Mouse (Mus musculus) midbrain, postnatal 0 days (tissue): ENCODE data around the gene Snx15. TPM values are rescaled to one million over a fixed set of nuclear protein-coding genes. Genes with fewer than 3 reads are reported as not detected.

Experiments
- ATAC-seq: fragments of 200-750 bp; cut with Nextera tagmentation; 2 replicates; pipeline ENCODE4 v1.8.0; 2017; ENCODE audit warnings: moderate number of reproducible peaks, mild to moderate bottlenecking, moderate TSS enrichment, moderate library complexity; ENCODE audit not compliant: low FRiP score
- DNase-seq: peaks from one replicate; pipeline ENCODE4 v3.0.0-alpha.2; 2015; ENCODE audit warnings: low spot score
- H3K27ac ChIP-seq: fragments of 300-500 bp; sonication (generic); 2 replicates; pipeline ENCODE4 v1.5.1; 2014; ENCODE audit warnings: low read depth, mild to moderate bottlenecking, low read length, mixed read lengths
- H3K27me3 ChIP-seq: fragments of 300-500 bp; sonication (generic); 2 replicates; pipeline ENCODE4 v1.6.1; 2014; ENCODE audit warnings: low read length, control low read depth, mixed read lengths; ENCODE audit not compliant: insufficient read depth
- H3K36me3 ChIP-seq: fragments of 300-500 bp; sonication (generic); 2 replicates; pipeline ENCODE4 v1.6.1; 2014; ENCODE audit warnings: low read length, control low read depth, mixed read lengths; ENCODE audit not compliant: insufficient read depth
- H3K4me1 ChIP-seq: fragments of 300-500 bp; sonication (generic); 2 replicates; pipeline ENCODE4 v1.6.1; 2014; ENCODE audit warnings: mild to moderate bottlenecking, control low read depth, antibody characterized with exemption, low read length, mixed read lengths; ENCODE audit not compliant: insufficient read depth
- H3K4me2 ChIP-seq: fragments of 300-500 bp; sonication (generic); 2 replicates; pipeline ENCODE4 v1.6.1; 2014; ENCODE audit warnings: low read depth, mild to moderate bottlenecking, low read length, mixed read lengths; ENCODE audit not compliant: poor library complexity, severe bottlenecking
- H3K4me3 ChIP-seq: fragments of 300-500 bp; sonication (generic); 2 replicates; pipeline ENCODE4 v1.5.1; 2014; ENCODE audit warnings: low read depth, mild to moderate bottlenecking, low read length, moderate library complexity
- H3K9ac ChIP-seq: fragments of 300-500 bp; sonication (generic); replicated peaks from 2 replicates; pipeline ENCODE4 v1.6.1; 2014; ENCODE audit warnings: mild to moderate bottlenecking, low read length, moderate library complexity, mixed read lengths; ENCODE audit not compliant: poor library complexity, severe bottlenecking
- H3K9me3 ChIP-seq: fragments of 300-500 bp; sonication (generic); 2 replicates; pipeline ENCODE4 v1.6.1; 2016; ENCODE audit warnings: low read length, control low read depth
- CTCF ChIP-seq: IDR thresholded peaks from 2 replicates; pipeline ENCODE4 v1.5.1; 2016; ENCODE audit warnings: antibody characterized with exemption, mild to moderate bottlenecking
- WGBS: fragments of 180-500 bp; shearing (Covaris S2); extraction: QIAGEN DNeasy Blood & Tissue Kit; methylation state at CpG from one replicate; pipeline ENCODE4 v1.1.7; 2014; 5-methylcytosine and 5-hydroxymethylcytosine counted together
- polyA plus RNA-seq: library from polyadenylated mRNA; unstranded; fragments of >200 nt; fragmentation: Nextera tagmentation; extraction: Ambion mirVana; gene quantifications from 2 replicates; pipeline ENCODE4 v1.2.1, GENCODE M21; 2015
- total RNA-seq: library from RNA; depleted of rRNA; stranded (reverse); fragments of >200 nt; gene quantifications from 2 replicates; pipeline ENCODE4 v1.2.3, GENCODE M21; 2014; rRNA removed

Gene Snx15
- total RNA-seq = 51.0 and 66.4 TPM in 2 replicates
- polyA plus RNA-seq = 66.1 and 69.1 TPM in 2 replicates

GRCm38 (mm10) chr19:6127760-6128341, at the start of gene Snx15:
TSS of gene Snx15 (minus strand) at chr19:6128304.
- peak; percentile 27 for TF ChIP-seq CTCF
- Histone ChIP-seq H3K27ac (peak within 1 kb of the TSS; percentile 93), H3K36me3 (no peaks in the 10 kb centered on the region), H3K4me1 (no peaks in the 10 kb centered on the region), H3K4me2 (peak within 1 kb of the TSS; percentile 51), H3K4me3 (peak within 1 kb of the TSS; percentile 50), H3K9me3 (no peaks in the 10 kb centered on the region), H3K9ac (peak within 1 kb of the TSS; percentile 57), H3K27me3 (no peaks in the 10 kb centered on the region)
- DNase-seq (peak; percentile 97), ATAC-seq (peak; percentile 94)
- under 1% methylated on average over 32 of the region's 32 CpGs for WGBS

- Histone ChIP-seq H3K36me3 (no peaks in the 10 kb centered on the region), H3K4me1 (no peaks in the 10 kb centered on the region), H3K9me3 (no peaks in the 10 kb centered on the region), H3K4me3 (no peak overlapping the region), H3K9ac (no peak overlapping the region), H3K27ac (no peak overlapping the region), H3K27me3 (no peaks in the 10 kb centered on the region), H3K4me2 (no peak overlapping the region)
- 58% methylated on average over 5 of the region's 5 CpGs for WGBS
- ATAC-seq (no peak), DNase-seq (peak; percentile 9)
- no peak for TF ChIP-seq CTCF
Measured at GRCm38 (mm10) chr19:6174771-6175170, 46.7 kb upstream of the Snx15 start.

- ATAC-seq (no peak), DNase-seq (no peak)
- no peak overlapping the region for H3K4me2 ChIP-seq
- no peak for TF ChIP-seq CTCF
- no peaks in the 10 kb centered on the region for H3K4me1 ChIP-seq
- no peak overlapping the region for H3K27ac ChIP-seq
- H3K36me3 ChIP-seq = no peaks in the 10 kb centered on the region
- no peak overlapping the region for H3K4me3 ChIP-seq
- 86% methylated on average over 8 of the region's 8 CpGs for WGBS
- no peak overlapping the region for H3K9ac ChIP-seq
- H3K9me3 ChIP-seq = no peaks in the 10 kb centered on the region
- H3K27me3 ChIP-seq = no peaks in the 10 kb centered on the region
Measured at GRCm38 (mm10) chr19:6171215-6171614, 43.1 kb upstream of the Snx15 start.

- no peaks in the 10 kb centered on the region for H3K36me3 ChIP-seq
- WGBS = 69% methylated on average over 4 of the region's 4 CpGs
- H3K4me3 ChIP-seq = no peak overlapping the region
- no peaks in the 10 kb centered on the region for H3K27me3 ChIP-seq
- H3K27ac ChIP-seq = no peak overlapping the region
- H3K9me3 ChIP-seq = no peaks in the 10 kb centered on the region
- ATAC-seq (no peak), DNase-seq (no peak)
- no peak overlapping the region for H3K9ac ChIP-seq
- no peak for TF ChIP-seq CTCF
- no peaks in the 10 kb centered on the region for H3K4me1 ChIP-seq
- H3K4me2 ChIP-seq = no peak overlapping the region
Measured at GRCm38 (mm10) chr19:6166750-6167149, 38.6 kb upstream of the Snx15 start.

GRCm38 (mm10) chr19:6163872-6164547, 35.9 kb upstream of the Snx15 start:
- TF ChIP-seq CTCF = no peak
- no peak overlapping the region for H3K27ac ChIP-seq
- no peak for ATAC-seq

GRCm38 (mm10) chr19:6157220-6157619, 29.1 kb upstream of the Snx15 start:
- no peaks in the 10 kb centered on the region for H3K9me3 ChIP-seq
- no peaks in the 10 kb centered on the region for H3K4me1 ChIP-seq
- no peak for TF ChIP-seq CTCF
- no peak overlapping the region for H3K27ac ChIP-seq
- H3K36me3 ChIP-seq = no peaks in the 10 kb centered on the region
- no peaks in the 10 kb centered on the region for H3K27me3 ChIP-seq
- no peak overlapping the region for H3K4me3 ChIP-seq
- 74% methylated on average over 6 of the region's 6 CpGs for WGBS
- no peak overlapping the region for H3K4me2 ChIP-seq
- no peak for ATAC-seq
- no peak for DNase-seq
- H3K9ac ChIP-seq = no peak overlapping the region

More at GRCm38 (mm10) chr19:6163872-6164547, 35.9 kb upstream of the Snx15 start:
- Histone ChIP-seq H3K36me3 (no peaks in the 10 kb centered on the region), H3K27me3 (no peaks in the 10 kb centered on the region), H3K9ac (no peak overlapping the region), H3K4me2 (no peak overlapping the region), H3K9me3 (no peaks in the 10 kb centered on the region), H3K4me1 (no peaks in the 10 kb centered on the region), H3K4me3 (no peak overlapping the region)
- DNase-seq = no peak
- WGBS = 73% methylated on average over 10 of the region's 10 CpGs
